Mouse (Mus musculus) liver, adult 2 months (tissue): ENCODE measurements around the gene Syt1.

Experiments
- CTCF ChIP-seq: fragments of 200-500 bp; IDR thresholded peaks from 2 replicates; pipeline ENCODE4 v1.5.1; 2011; ENCODE audit warnings: low read depth, low read length, control low read depth
- POLR2A ChIP-seq: fragments of 200-500 bp; IDR thresholded peaks from 2 replicates; pipeline ENCODE4 v1.6.1; 2011; ENCODE audit warnings: low read length, control low read depth; ENCODE audit not compliant: insufficient read depth; ENCODE audit errors: extremely low read depth

- TF ChIP-seq CTCF (peak; percentile 52), POLR2A (no peak)
These were observed 276.8 kb downstream of the Syt1 start for GRCm38 (mm10) chr10:108733982-108734381.
